Mouse (Mus musculus): ENCODE measurements around the gene Tmem268.

GRCm38 (mm10) chr4:63550908-63551307 lies 7.7 kb upstream of the Tmem268 start:
- TF ChIP-seq CTCF (IDR thresholded peaks at IDR 0.05; ENCODE audit: low read depth) (no peak), EP300 (IDR thresholded peaks at IDR 0.05; ENCODE audit: low read depth) (no peak)
